Mouse (Mus musculus) neural tube, embryonic 14.5 days (tissue): ENCODE data around the gene Usp25. TPM values are rescaled to one million over a fixed set of nuclear protein-coding genes. Genes with fewer than 3 reads are reported as not detected.

Experiments
- ATAC-seq: fragments of 200-750 bp; cut with Nextera tagmentation; 2 replicates; pipeline ENCODE4 v1.8.0; 2017; ENCODE audit warnings: low read depth, mild to moderate bottlenecking, moderate TSS enrichment, moderate library complexity
- H3K27ac ChIP-seq: fragments of 300-500 bp; sonication (generic); 2 replicates; pipeline ENCODE4 v1.5.1; 2014; ENCODE audit warnings: low read depth, mild to moderate bottlenecking, control low read depth, low read length, moderate library complexity, mixed read lengths
- H3K27me3 ChIP-seq: fragments of 300-500 bp; sonication (generic); 2 replicates; pipeline ENCODE4 v1.6.1; 2014; ENCODE audit warnings: low read length; ENCODE audit not compliant: control insufficient read depth, insufficient read depth
- H3K36me3 ChIP-seq: fragments of 300-500 bp; sonication (generic); 2 replicates; pipeline ENCODE4 v1.6.1; 2014; ENCODE audit warnings: low read length, mixed read lengths; ENCODE audit not compliant: control insufficient read depth, insufficient read depth
- H3K4me1 ChIP-seq: fragments of 300-500 bp; sonication (generic); 2 replicates; pipeline ENCODE4 v1.6.1; 2014; ENCODE audit warnings: low read length; ENCODE audit not compliant: control insufficient read depth, insufficient read depth
- H3K4me2 ChIP-seq: fragments of 300-500 bp; sonication (generic); 2 replicates; pipeline ENCODE4 v1.6.1; 2014; ENCODE audit warnings: mild to moderate bottlenecking, low read depth, low read length, control low read depth
- H3K4me3 ChIP-seq: fragments of 300-500 bp; sonication (generic); 2 replicates; pipeline ENCODE4 v1.5.1; 2014; ENCODE audit warnings: low read depth, low read length, control low read depth, mixed read lengths
- H3K9ac ChIP-seq: fragments of 300-500 bp; sonication (generic); replicated peaks from 2 replicates; pipeline ENCODE4 v1.6.1; 2014; ENCODE audit warnings: low read depth, mild to moderate bottlenecking, control low read depth, low read length, mixed read lengths
- H3K9me3 ChIP-seq: fragments of 300-500 bp; sonication (generic); 2 replicates; pipeline ENCODE4 v1.6.1; 2016; ENCODE audit warnings: low read length; ENCODE audit not compliant: control insufficient read depth
- WGBS: fragments of 180-500 bp; shearing (Covaris S2); extraction: QIAGEN DNeasy Blood & Tissue Kit; methylation state at CpG from one replicate; pipeline ENCODE4 v1.1.7; 2014; 5-methylcytosine and 5-hydroxymethylcytosine counted together
- polyA plus RNA-seq: library from polyadenylated mRNA; unstranded; fragments of >200 nt; fragmentation: Nextera tagmentation; extraction: Ambion mirVana; gene quantifications from 2 replicates; pipeline ENCODE4 v1.2.1, GENCODE M21; 2014

Usp25 gene
- polyA plus RNA-seq, 1 experiment from 2014 or later: 13.1 TPM

- H3K36me3 ChIP-seq: no peaks in the 10 kb centered on the region
- no peak overlapping the region for H3K4me2 ChIP-seq
- 73% methylated on average over 4 of the region's 4 CpGs for WGBS
- H3K27me3 ChIP-seq: no peaks in the 10 kb centered on the region
- no peak overlapping the region for H3K4me3 ChIP-seq
- no peaks in the 10 kb centered on the region for H3K4me1 ChIP-seq
- no peak overlapping the region for H3K9ac ChIP-seq
- no peak overlapping the region for H3K27ac ChIP-seq
- H3K9me3 ChIP-seq: no peaks in the 10 kb centered on the region
- ATAC-seq: no peak
Measured at GRCm38 (mm10) chr16:77150884-77151283, 137.4 kb downstream of the Usp25 start.

GRCm38 (mm10) chr16:77152288-77152687, 138.8 kb downstream of the Usp25 start:
- Histone ChIP-seq H3K27me3 (no peaks in the 10 kb centered on the region), H3K36me3 (no peaks in the 10 kb centered on the region), H3K27ac (no peak overlapping the region), H3K4me3 (no peak overlapping the region), H3K4me2 (no peak overlapping the region), H3K4me1 (no peaks in the 10 kb centered on the region), H3K9ac (no peak overlapping the region), H3K9me3 (no peaks in the 10 kb centered on the region)
- no peak for ATAC-seq
- WGBS: 96% methylated on average over 1 of the region's 1 CpGs

- Histone ChIP-seq H3K36me3 (no peaks in the 10 kb centered on the region), H3K9ac (no peak overlapping the region), H3K4me2 (no peak overlapping the region), H3K27ac (no peak overlapping the region), H3K9me3 (no peaks in the 10 kb centered on the region), H3K4me1 (no peaks in the 10 kb centered on the region), H3K27me3 (no peaks in the 10 kb centered on the region), H3K4me3 (no peak overlapping the region)
- WGBS: 86% methylated on average over 1 of the region's 1 CpGs
- no peak for ATAC-seq
Measured at GRCm38 (mm10) chr16:77153216-77153715, 139.8 kb downstream of the Usp25 start.

DNA sequence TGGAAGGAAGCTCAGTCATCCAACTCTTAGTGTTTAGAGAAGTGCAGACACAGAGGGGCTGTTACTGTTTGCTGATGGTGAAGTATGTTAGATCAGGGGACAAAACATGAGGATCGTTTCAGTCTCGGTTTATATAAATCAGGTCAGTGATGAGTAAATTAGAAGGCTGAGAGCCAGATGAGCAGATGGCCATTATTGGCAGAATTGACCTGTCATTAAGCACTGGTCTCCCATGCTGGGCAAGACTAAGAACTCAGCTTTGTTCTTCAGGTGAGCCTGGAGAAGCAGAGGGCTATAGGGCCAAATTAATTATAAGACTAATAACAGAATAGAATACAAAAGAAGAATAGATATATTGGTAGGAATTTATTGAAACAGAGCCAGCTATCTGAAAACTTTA, 140.3 kb downstream of the Usp25 start:
- Histone ChIP-seq H3K27me3 (no peaks in the 10 kb centered on the region), H3K4me1 (no peaks in the 10 kb centered on the region), H3K9ac (no peak overlapping the region), H3K4me3 (no peak overlapping the region), H3K27ac (no peak overlapping the region), H3K36me3 (no peaks in the 10 kb centered on the region), H3K4me2 (no peak overlapping the region), H3K9me3 (no peaks in the 10 kb centered on the region)
- 77% methylated on average over 2 of the region's 2 CpGs for WGBS
- ATAC-seq: no peak

DNA sequence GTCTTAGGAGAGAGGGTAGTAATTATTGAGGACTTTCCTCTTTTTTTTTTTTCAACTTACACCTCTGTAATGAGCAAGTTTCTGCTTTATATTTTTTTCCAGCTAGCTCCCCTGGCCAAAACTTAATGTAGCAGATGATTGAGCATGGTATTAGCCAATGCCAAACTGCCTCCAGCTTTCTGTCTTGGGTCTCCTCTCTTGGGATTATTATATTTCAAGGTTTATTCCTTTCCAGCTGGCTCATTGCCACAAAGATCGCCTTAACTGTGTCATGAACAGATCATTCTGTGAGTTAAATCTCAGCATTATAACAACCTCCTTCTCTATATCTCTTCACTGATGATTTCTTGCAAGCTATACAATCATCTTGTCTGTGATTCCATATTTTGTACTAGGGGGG, 141.3 kb downstream of the Usp25 start:
- H3K9ac ChIP-seq: no peak overlapping the region

More for the DNA sequence above, 141.3 kb downstream of the Usp25 start:
- Histone ChIP-seq H3K36me3 (no peaks in the 10 kb centered on the region), H3K4me1 (no peaks in the 10 kb centered on the region), H3K27me3 (no peaks in the 10 kb centered on the region), H3K4me3 (no peak overlapping the region), H3K9me3 (no peaks in the 10 kb centered on the region), H3K27ac (no peak overlapping the region), H3K4me2 (no peak overlapping the region)
- WGBS: 89% methylated on average over 1 of the region's 1 CpGs
- ATAC-seq: no peak
